Mouse (Mus musculus) spleen, postnatal 4 days (tissue): ENCODE measurements around the gene Nrxn3.

ENCODE experiments used
- DNase-seq, 2 experiments: peaks; one replicate each; pipeline ENCODE4 v3.0.0; 2022; ENCODE audit warnings: low spot score in 2 of 2

The Nrxn3 gene

GRCm38 (mm10) chr12:89513759-89514158 is 791.1 kb downstream of the Nrxn3 start:
- DNase-seq: no peak

- DNase-seq: no peak
Measured at GRCm38 (mm10) chr12:89516046-89516445, 793.4 kb downstream of the Nrxn3 start.

- DNase-seq: no peak
Measured at GRCm38 (mm10) chr12:89530679-89531350, 808.1 kb downstream of the Nrxn3 start.

GRCm38 (mm10) chr12:89551291-89551690 is 828.6 kb downstream of the Nrxn3 start:
- DNase-seq: no peak

- no peak for DNase-seq
Measured at GRCm38 (mm10) chr12:89553223-89553880, 830.7 kb downstream of the Nrxn3 start.

- no peak for DNase-seq
Measured at GRCm38 (mm10) chr12:89554171-89554570, 831.5 kb downstream of the Nrxn3 start.

- no peak for DNase-seq
Measured at GRCm38 (mm10) chr12:89554740-89555430, 832.2 kb downstream of the Nrxn3 start.

- DNase-seq: no peak
Measured at GRCm38 (mm10) chr12:89558921-89559320, 836.2 kb downstream of the Nrxn3 start.

- DNase-seq: no peak
Measured at GRCm38 (mm10) chr12:89561989-89562565, 839.4 kb downstream of the Nrxn3 start.

- DNase-seq: no peak
Measured at GRCm38 (mm10) chr12:89568723-89569377, 846.2 kb downstream of the Nrxn3 start.

- DNase-seq: no peak
Measured at GRCm38 (mm10) chr12:89592459-89592858, 869.8 kb downstream of the Nrxn3 start.

- no peak for DNase-seq
Measured at GRCm38 (mm10) chr12:89613670-89614069, 891.0 kb downstream of the Nrxn3 start.

- DNase-seq: no peak
Measured at GRCm38 (mm10) chr12:89625746-89626145, 903.1 kb downstream of the Nrxn3 start.

GRCm38 (mm10) chr12:89640046-89640445 is 917.4 kb downstream of the Nrxn3 start:
- no peak for DNase-seq

GRCm38 (mm10) chr12:89641460-89641859 is 918.8 kb downstream of the Nrxn3 start:
- DNase-seq: no peak

- DNase-seq: no peak
Measured at GRCm38 (mm10) chr12:89653211-89653610, 930.5 kb downstream of the Nrxn3 start.

GRCm38 (mm10) chr12:89661219-89661618 is 938.5 kb downstream of the Nrxn3 start:
- no peak for DNase-seq

GRCm38 (mm10) chr12:89668856-89669255 is 946.2 kb downstream of the Nrxn3 start:
- no peak for DNase-seq

- no peak for DNase-seq
Measured at GRCm38 (mm10) chr12:89672819-89673218, 950.1 kb downstream of the Nrxn3 start.

- no peak for DNase-seq
Measured at GRCm38 (mm10) chr12:89685633-89686032, 963.0 kb downstream of the Nrxn3 start.

GRCm38 (mm10) chr12:89689086-89689485 is 966.4 kb downstream of the Nrxn3 start:
- no peak for DNase-seq

- no peak for DNase-seq
Measured at GRCm38 (mm10) chr12:89699469-89699868, 976.8 kb downstream of the Nrxn3 start.
